Mouse (Mus musculus): ENCODE data around the gene AI182371. TPM values are rescaled to one million over a fixed set of nuclear protein-coding genes. Genes with fewer than 3 reads are reported as not detected.
A peak's percentile ranks its signal among the peaks of the same experiment; 100 is the strongest.

AI182371 gene
- total RNA-seq (2017) = 0.73 TPM in 1 of 2 replicates, not detected in the other

GRCm38 (mm10) chr2:35101443-35101842 is at the start of gene AI182371:
Gene AI182371, minus strand, starts transcription at chr2:35101543.
- no peak for ATAC-seq (replicated peaks; ENCODE audit: low read depth, poor library complexity, severe bottlenecking)

- ATAC-seq (replicated peaks; ENCODE audit: low read depth, poor library complexity, severe bottlenecking) = no peak
Measured at GRCm38 (mm10) chr2:35148806-35149205, 47.5 kb upstream of the AI182371 start.

GRCm38 (mm10) chr2:35141673-35142072 is 40.3 kb upstream of the AI182371 start:
- no peak for ATAC-seq (replicated peaks; ENCODE audit: low read depth, poor library complexity, severe bottlenecking)

GRCm38 (mm10) chr2:35138576-35138975 is 37.2 kb upstream of the AI182371 start:
- ATAC-seq (replicated peaks; ENCODE audit: low read depth, poor library complexity, severe bottlenecking) = no peak

GRCm38 (mm10) chr2:35133891-35134290 is 32.5 kb upstream of the AI182371 start:
- no peak for ATAC-seq (replicated peaks; ENCODE audit: low read depth, poor library complexity, severe bottlenecking)

GRCm38 (mm10) chr2:35132662-35133055 is 31.3 kb upstream of the AI182371 start:
- peak; percentile 12; the same call in 1 of the 2 replicates for ATAC-seq (replicated peaks; ENCODE audit: low read depth, poor library complexity, severe bottlenecking)

GRCm38 (mm10) chr2:35131991-35132661 is 30.8 kb upstream of the AI182371 start:
- peak; percentile 99 for ATAC-seq (replicated peaks; ENCODE audit: low read depth, poor library complexity, severe bottlenecking)

GRCm38 (mm10) chr2:35131491-35131890 is 30.1 kb upstream of the AI182371 start:
- no peak for ATAC-seq (replicated peaks; ENCODE audit: low read depth, poor library complexity, severe bottlenecking)

GRCm38 (mm10) chr2:35124716-35125115 is 23.4 kb upstream of the AI182371 start:
- ATAC-seq (replicated peaks; ENCODE audit: low read depth, poor library complexity, severe bottlenecking) = no peak

GRCm38 (mm10) chr2:35110521-35110920 is 9.2 kb upstream of the AI182371 start:
- ATAC-seq (replicated peaks; ENCODE audit: low read depth, poor library complexity, severe bottlenecking) = no peak

- peak; percentile 27 for ATAC-seq (replicated peaks; ENCODE audit: low read depth, poor library complexity, severe bottlenecking)
Measured at GRCm38 (mm10) chr2:35109924-35110304, 8.6 kb upstream of the AI182371 start.

GRCm38 (mm10) chr2:35109141-35109923 is 8.0 kb upstream of the AI182371 start, which contains the start of gene Cntrl:
Gene Cntrl, plus strand, starts transcription at chr2:35109492.
- ATAC-seq (replicated peaks; ENCODE audit: low read depth, poor library complexity, severe bottlenecking) = peak; percentile 78

- ATAC-seq (replicated peaks; ENCODE audit: low read depth, poor library complexity, severe bottlenecking) = peak; percentile 38
Measured at GRCm38 (mm10) chr2:35108712-35109111, 7.4 kb upstream of the AI182371 start.

GRCm38 (mm10) chr2:35107984-35108635 is 6.8 kb upstream of the AI182371 start:
- ATAC-seq (replicated peaks; ENCODE audit: low read depth, poor library complexity, severe bottlenecking) = peak; percentile 17; the same call in 1 of the 2 replicates

- ATAC-seq (replicated peaks; ENCODE audit: low read depth, poor library complexity, severe bottlenecking) = no peak
Measured at GRCm38 (mm10) chr2:35104843-35105242, 3.5 kb upstream of the AI182371 start.

- ATAC-seq (replicated peaks; ENCODE audit: low read depth, poor library complexity, severe bottlenecking) = no peak
Measured at GRCm38 (mm10) chr2:35103558-35103957, 2.2 kb upstream of the AI182371 start.

GRCm38 (mm10) chr2:35102777-35103176 is 1.4 kb upstream of the AI182371 start:
- no peak for ATAC-seq (replicated peaks; ENCODE audit: low read depth, poor library complexity, severe bottlenecking)

- ATAC-seq (replicated peaks; ENCODE audit: low read depth, poor library complexity, severe bottlenecking) = no peak
Measured at GRCm38 (mm10) chr2:35100529-35100928, 814 bp downstream of the AI182371 start.

- ATAC-seq (replicated peaks; ENCODE audit: low read depth, poor library complexity, severe bottlenecking) = no peak
Measured at GRCm38 (mm10) chr2:35087418-35087817, 13.9 kb downstream of the AI182371 start.

GRCm38 (mm10) chr2:35079166-35079565 is 22.2 kb downstream of the AI182371 start:
- no peak for ATAC-seq (replicated peaks; ENCODE audit: low read depth, poor library complexity, severe bottlenecking)

GRCm38 (mm10) chr2:35074328-35074727 is 27.0 kb downstream of the AI182371 start:
- no peak for ATAC-seq (replicated peaks; ENCODE audit: low read depth, poor library complexity, severe bottlenecking)

Measured in common myeloid progenitor, adult 5-6 weeks (primary cell).